Comparison of ENCODE assay signal across 8 mouse cellular contexts in the genomic region with DNA sequence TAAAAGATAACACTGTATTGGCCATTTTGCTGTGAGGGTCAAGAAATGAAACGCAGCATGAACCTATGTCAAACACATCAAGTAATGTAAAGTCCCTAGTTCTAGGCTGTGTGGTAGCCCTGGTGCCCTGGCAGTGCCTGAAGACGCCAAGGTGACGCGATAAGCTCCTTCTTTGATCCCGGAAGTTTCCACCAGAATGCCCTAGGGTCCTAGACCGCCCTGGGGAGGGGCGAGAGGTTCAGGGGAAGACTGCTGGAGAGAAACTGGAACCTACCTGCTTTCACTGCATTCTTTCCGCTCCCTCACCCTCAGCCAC.
DNase-seq lines count a peak whose midpoint lies in the region; ATAC-seq and TF ChIP-seq lines count a peak whose summit lies in the region.

No protein-coding gene starts in this region.

- no peak for TF ChIP-seq CTCF in forebrain, postnatal 0 days (IDR thresholded peaks at IDR 0.05; ENCODE audit: low read depth)
- TF ChIP-seq CTCF in liver, postnatal 0 days (IDR thresholded peaks at IDR 0.05; ENCODE audit: low read depth), result no peak

- H3K9ac ChIP-seq in heart, embryonic 15.5 days, result peak overlapping the region; percentile 72
- peak overlapping the region; percentile 45; the same call in 1 of the 2 replicates for H3K9ac ChIP-seq in ES-E14 (ENCODE audit: insufficient read depth, low read depth, low read length, poor library complexity, severe bottlenecking)
- H3K9ac ChIP-seq in forebrain, postnatal 0 days, result peak overlapping the region; percentile 70
- peak overlapping the region; percentile 58 for H3K9ac ChIP-seq in liver, postnatal 0 days (replicated peaks)

- peak overlapping the region; percentile 88 for H3K27ac ChIP-seq in heart, embryonic 15.5 days
- H3K27ac ChIP-seq in ES-E14 (ENCODE audit: insufficient read depth, low read depth, low read length, poor library complexity, severe bottlenecking), result no peak overlapping the region
- peak overlapping the region; percentile 85; the same call in 1 of the 2 replicates for H3K27ac ChIP-seq in forebrain, postnatal 0 days (ENCODE audit: low read depth, low read length)
- H3K27ac ChIP-seq in liver, postnatal 0 days (ENCODE audit: low read depth), result peak overlapping the region; percentile 87

- H3K4me1 ChIP-seq in heart, embryonic 15.5 days (replicated peaks), result peaks cover 29% of the 10 kb centered on the region
- H3K4me1 ChIP-seq in ES-E14 (ENCODE audit: control insufficient read depth in 2 of 2, insufficient read depth in 2 of 2, low read length in 2 of 2, poor library complexity in 1 of 2), result no peaks in the 10 kb centered on the region; a peak in 2 of 4 replicates
- peaks cover 5% of the 10 kb centered on the region; the same call in 1 of the 2 replicates for H3K4me1 ChIP-seq in forebrain, postnatal 0 days (ENCODE audit: insufficient read depth)
- peaks cover 16% of the 10 kb centered on the region for H3K4me1 ChIP-seq in liver, postnatal 0 days (ENCODE audit: insufficient read depth)

- no peaks in the 10 kb centered on the region for H3K9me3 ChIP-seq in heart, embryonic 15.5 days (replicated peaks)
- no peaks in the 10 kb centered on the region for H3K9me3 ChIP-seq in ES-E14 (ENCODE audit: control insufficient read depth, insufficient read depth, low read depth, low read length)
- H3K9me3 ChIP-seq in forebrain, postnatal 0 days (ENCODE audit: low read length), result no peaks in the 10 kb centered on the region
- H3K9me3 ChIP-seq in liver, postnatal 0 days (ENCODE audit: low read length), result no peaks in the 10 kb centered on the region

- no peak for DNase-seq in heart, adult 18-20 months
- DNase-seq in ES-E14 (ENCODE audit: low read depth, low spot score), result no peak
- DNase-seq in forebrain, postnatal 0 days, result no peak
- no peak for DNase-seq in liver, postnatal 0 days
- DNase-seq in adipocyte (ENCODE audit: low spot score), result no peak
- no peak for DNase-seq in layer of hippocampus, postnatal 10 days (ENCODE audit: low spot score in 2 of 2)
- no peak for DNase-seq in ovary, postnatal 14 days (ENCODE audit: low spot score)

- ATAC-seq in heart, embryonic 15.5 days (replicated peaks; ENCODE audit: insufficient number of reproducible peaks, insufficient read depth, low FRiP score, low read depth), result 0 out of 2 replicates have a peak, but pooled peaks have one; percentile 3
- 0 out of 2 replicates have a peak, but pooled peaks have one; percentile 1 for ATAC-seq in forebrain, postnatal 0 days
- ATAC-seq in liver, postnatal 0 days, result no peak

- in situ Hi-C loops in ES-E14 (cut with MboI; ENCODE audit: low sequenced_read_pairs in 2 of 2, unreplicated experiment in 2 of 2), result no loop called here

- 3% methylated on average over 8 of the region's 8 CpGs for WGBS in heart, embryonic 15.5 days
- WGBS in forebrain, postnatal 0 days, result 5% methylated on average over 8 of the region's 8 CpGs
- WGBS in liver, postnatal 0 days (ENCODE audit: insufficient replicate concordance), result 1% methylated on average over 8 of the region's 8 CpGs

- H3K4me3 ChIP-seq in heart, embryonic 15.5 days, result peak overlapping the region; percentile 59
- H3K4me3 ChIP-seq in ES-E14 (ENCODE audit: insufficient read depth in 1 of 2, low read depth in 1 of 2, low read length in 2 of 2, poor library complexity in 1 of 2, severe bottlenecking in 1 of 2), result peak overlapping the region; percentile 69 to 78
- H3K4me3 ChIP-seq in forebrain, postnatal 0 days (ENCODE audit: low read depth, low read length), result peak overlapping the region; percentile 62
- H3K4me3 ChIP-seq in liver, postnatal 0 days (ENCODE audit: low read depth, low read length), result peak overlapping the region; percentile 62

- H3K27me3 ChIP-seq in heart, embryonic 15.5 days, result no peaks in the 10 kb centered on the region
- H3K27me3 ChIP-seq in forebrain, postnatal 0 days (ENCODE audit: insufficient read depth, low read length), result no peaks in the 10 kb centered on the region
- H3K27me3 ChIP-seq in liver, postnatal 0 days (ENCODE audit: insufficient read depth, low read length), result 0 out of 2 replicates have a peak, but pooled peaks cover 6% of the 10 kb centered on the region

- no peaks in the 10 kb centered on the region for H3K36me3 ChIP-seq in heart, embryonic 15.5 days
- no peaks in the 10 kb centered on the region for H3K36me3 ChIP-seq in ES-E14 (ENCODE audit: control insufficient read depth, insufficient read depth, low read length, poor library complexity, severe bottlenecking)
- no peaks in the 10 kb centered on the region for H3K36me3 ChIP-seq in forebrain, postnatal 0 days (ENCODE audit: insufficient read depth)
- no peaks in the 10 kb centered on the region for H3K36me3 ChIP-seq in liver, postnatal 0 days (replicated peaks; ENCODE audit: insufficient read depth, low read length)

- TF ChIP-seq EP300 in liver, postnatal 0 days (IDR thresholded peaks at IDR 0.05; ENCODE audit: low read depth), result no peak

- H3K4me2 ChIP-seq in heart, embryonic 15.5 days, result peak overlapping the region; percentile 77
- H3K4me2 ChIP-seq in forebrain, postnatal 0 days (ENCODE audit: low read depth), result peak overlapping the region; percentile 99
- peak overlapping the region; percentile 87 for H3K4me2 ChIP-seq in liver, postnatal 0 days (ENCODE audit: low read depth, low read length)

TF ChIP-seq in ES-E14, 5 proteins besides CTCF, POLR2A, EP300 and RAD21:
- TF ChIP-seq ZNF384 (IDR thresholded peaks at IDR 0.05; ENCODE audit: low read depth, low read length) (no peak), CHD2 (IDR thresholded peaks at IDR 0.05; ENCODE audit: low read depth, low read length) (no peak), ZC3H11A (IDR thresholded peaks at IDR 0.05; ENCODE audit: borderline replicate concordance, low read depth, low read length) (no peak), MAFK (IDR thresholded peaks at IDR 0.05; ENCODE audit: insufficient read depth, low read depth, low read length) (no peak), HCFC1 (IDR thresholded peaks at IDR 0.05; ENCODE audit: borderline replicate concordance, insufficient read depth, low read length) (no peak)
TF ChIP-seq in ES-E14: peak in this region for 0.
